Mouse (Mus musculus): ENCODE data around the gene Cadps2.

- TF ChIP-seq CTCF (IDR thresholded peaks at IDR 0.05; ENCODE audit: low read depth) = no peak
- TF ChIP-seq EP300 (IDR thresholded peaks at IDR 0.05; ENCODE audit: low read depth) = no peak
Measured at GRCm38 (mm10) chr6:23840001-23840400, 780 bp upstream of the Cadps2 start.
